Mouse (Mus musculus): ENCODE measurements at regions not wholly inside any gene's neighbourhood (a gene's known extent, or its start where the extent isn't known, plus 50 kb on each side); places are given as distances from the start of the nearest gene placed in this dataset.
"Not testable (repeated sequence)": the region's sequence is repeated elsewhere in the genome, so short reads cannot be mapped to it uniquely, and the experiment has no call there.

- not testable (repeated sequence) for TF ChIP-seq GATA1 (IDR thresholded peaks at IDR 0.05; ENCODE audit: borderline replicate concordance, low read length); FLI1 (IDR thresholded peaks at IDR 0.05; ENCODE audit: low read length)
These were observed 104.4 kb downstream of the Tcp10c start for GRCm38 (mm10) chr17:13458814-13459213.

Data from megakaryocyte, embryonic 14.5 days (primary cell).